Mouse (Mus musculus) intestine, embryonic 15.5 days (tissue): ENCODE data around the gene Gm10300. TPM values are rescaled to one million over a fixed set of nuclear protein-coding genes. Genes with fewer than 3 reads are reported as not detected.
A peak's percentile ranks its signal among the peaks of the same experiment; 100 is the strongest.

Experiments used
- ATAC-seq: fragments of 200-750 bp; cut with Nextera tagmentation; 2 replicates; pipeline ENCODE4 v1.8.0; 2017; ENCODE audit warnings: moderate TSS enrichment, moderate library complexity
- H3K27ac ChIP-seq: fragments of 300-500 bp; sonication (generic); 2 replicates; pipeline ENCODE4 v1.5.1; 2015; ENCODE audit warnings: mild to moderate bottlenecking, inconsistent platforms
- H3K27me3 ChIP-seq: fragments of 300-500 bp; sonication (generic); replicated peaks from 2 replicates; pipeline ENCODE4 v1.6.1; 2015; ENCODE audit warnings: inconsistent platforms
- H3K36me3 ChIP-seq: fragments of 300-500 bp; sonication (generic); 2 replicates; pipeline ENCODE4 v1.6.1; 2015; ENCODE audit warnings: inconsistent platforms
- H3K4me1 ChIP-seq: fragments of 300-500 bp; sonication (generic); replicated peaks from 2 replicates; pipeline ENCODE4 v1.6.1; 2015; ENCODE audit warnings: inconsistent platforms
- H3K4me2 ChIP-seq: fragments of 300-500 bp; sonication (generic); replicated peaks from 2 replicates; pipeline ENCODE4 v1.6.1; 2015; ENCODE audit warnings: mild to moderate bottlenecking, inconsistent platforms
- H3K4me3 ChIP-seq: fragments of 300-500 bp; sonication (generic); replicated peaks from 2 replicates; pipeline ENCODE4 v1.5.1; 2015; ENCODE audit warnings: inconsistent platforms
- H3K9ac ChIP-seq: fragments of 300-500 bp; sonication (generic); 2 replicates; pipeline ENCODE4 v1.6.1; 2015; ENCODE audit warnings: inconsistent platforms
- H3K9me3 ChIP-seq: fragments of 300-500 bp; sonication (generic); 2 replicates; pipeline ENCODE4 v1.6.1; 2016; ENCODE audit warnings: inconsistent platforms
- WGBS: fragments of 180-500 bp; shearing (Covaris S2); methylation state at CpG from one replicate; pipeline ENCODE4 v1.1.7; 2015; 5-methylcytosine and 5-hydroxymethylcytosine counted together
- polyA plus RNA-seq: library from polyadenylated mRNA; unstranded; fragments of >200 nt; fragmentation: Nextera tagmentation; extraction: Ambion mirVana; gene quantifications from 2 replicates; pipeline ENCODE4 v1.2.1, GENCODE M21; 2015

Gm10300 gene
- polyA plus RNA-seq, 1 experiment from 2014 or later, result 0.08 TPM

DNA sequence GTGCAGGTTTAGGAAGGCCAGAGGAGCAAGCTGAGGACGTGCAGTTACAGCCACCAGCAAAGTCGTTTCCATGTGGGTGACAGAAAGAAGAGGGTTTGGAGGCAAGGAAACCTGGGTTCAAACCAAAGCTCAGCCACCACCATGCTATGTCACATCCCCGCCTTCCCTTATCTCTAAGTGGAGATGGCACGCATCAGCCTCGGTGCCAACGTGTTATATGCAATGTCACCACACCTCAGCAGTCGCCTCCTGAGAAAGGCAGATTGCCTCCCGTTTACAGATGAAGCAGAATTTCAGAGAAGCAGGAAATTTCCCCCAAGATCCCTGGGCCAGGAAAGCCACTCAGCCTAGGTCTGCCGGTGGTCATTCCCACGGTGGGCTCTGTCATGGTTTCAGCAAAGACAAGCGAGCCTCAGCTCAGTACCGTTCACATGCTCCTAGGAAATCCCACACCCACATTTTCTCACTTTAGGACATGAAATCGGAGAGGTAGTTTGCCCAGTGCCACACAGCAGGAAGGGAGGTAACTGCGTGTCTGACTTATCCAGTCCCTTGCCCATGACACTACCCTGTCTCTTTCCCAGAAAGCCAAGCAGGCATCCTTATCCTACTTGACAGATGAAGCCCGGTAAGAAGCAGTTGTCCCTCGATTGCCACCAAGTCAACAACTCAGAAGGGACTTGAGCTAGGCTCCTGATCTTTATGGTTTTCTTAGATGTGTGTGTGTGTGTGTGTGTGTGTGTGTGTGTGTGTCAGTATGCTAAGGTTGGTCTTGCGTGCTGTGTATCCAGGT is 14.3 kb upstream of the Gm10300 start:
- ATAC-seq, result no peak
- 65% methylated on average over 17 of the region's 17 CpGs for WGBS
- H3K4me3 ChIP-seq, result no peak overlapping the region
- H3K4me2 ChIP-seq, result no peak overlapping the region
- no peaks in the 10 kb centered on the region for H3K36me3 ChIP-seq
- peaks cover 13% of the 10 kb centered on the region; the same call in 1 of the 2 replicates for H3K4me1 ChIP-seq
- H3K27ac ChIP-seq, result no peak overlapping the region
- H3K9ac ChIP-seq, result no peak overlapping the region
- H3K9me3 ChIP-seq, result no peaks in the 10 kb centered on the region
- no peaks in the 10 kb centered on the region for H3K27me3 ChIP-seq

- WGBS, result 57% methylated on average over 8 of the region's 8 CpGs
- H3K4me2 ChIP-seq, result no peak overlapping the region
- no peaks in the 10 kb centered on the region for H3K27me3 ChIP-seq
- H3K27ac ChIP-seq, result no peak overlapping the region
- no peak overlapping the region for H3K9ac ChIP-seq
- no peaks in the 10 kb centered on the region for H3K9me3 ChIP-seq
- H3K4me1 ChIP-seq, result peaks cover 21% of the 10 kb centered on the region; the same call in 1 of the 2 replicates
- no peak for ATAC-seq
- no peaks in the 10 kb centered on the region for H3K36me3 ChIP-seq
- H3K4me3 ChIP-seq, result no peak overlapping the region
Observed at GRCm38 (mm10) chr4:132062289-132062688, 12.2 kb upstream of the Gm10300 start.

- H3K4me2 ChIP-seq, result no peak overlapping the region
- no peaks in the 10 kb centered on the region for H3K9me3 ChIP-seq
- no peak overlapping the region for H3K4me3 ChIP-seq
- peak; percentile 52 for ATAC-seq
- no peak overlapping the region; the same call in 1 of the 2 replicates for H3K27ac ChIP-seq
- 56% methylated on average over 17 of the region's 17 CpGs for WGBS
- peaks cover 21% of the 10 kb centered on the region; the same call in 1 of the 2 replicates for H3K4me1 ChIP-seq
- H3K9ac ChIP-seq, result no peak overlapping the region
- no peaks in the 10 kb centered on the region for H3K36me3 ChIP-seq
- no peaks in the 10 kb centered on the region for H3K27me3 ChIP-seq
Observed at GRCm38 (mm10) chr4:132062934-132063884, 11.3 kb upstream of the Gm10300 start.

DNA sequence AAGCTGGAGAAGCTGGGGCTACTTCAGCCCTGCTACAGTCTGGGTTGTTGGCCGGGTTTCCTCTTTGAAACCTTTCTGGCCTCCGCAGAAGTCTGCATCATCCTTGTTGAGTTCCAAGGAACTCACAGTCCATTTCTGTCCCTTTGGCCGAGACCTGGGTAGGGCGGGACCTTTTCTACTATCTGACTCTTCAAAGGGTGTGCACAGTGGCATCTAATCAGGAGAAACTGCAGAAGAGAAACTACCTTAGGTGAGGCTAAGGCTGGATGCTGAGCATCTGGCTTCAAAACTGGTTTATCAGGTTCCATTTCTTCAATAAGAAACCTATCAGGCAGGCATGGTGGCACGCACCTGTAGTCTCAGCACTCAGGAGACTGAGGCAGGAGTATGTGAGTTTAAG is 9.9 kb upstream of the Gm10300 start:
- ATAC-seq, result peak; percentile 76
- Histone ChIP-seq H3K4me1 (peaks cover 21% of the 10 kb centered on the region; the same call in 1 of the 2 replicates), H3K27ac (peak overlapping the region; percentile 29; the same call in 1 of the 2 replicates), H3K9ac (no peak overlapping the region), H3K36me3 (no peaks in the 10 kb centered on the region), H3K4me2 (no peak overlapping the region), H3K27me3 (no peaks in the 10 kb centered on the region), H3K9me3 (no peaks in the 10 kb centered on the region), H3K4me3 (no peak overlapping the region)
- 61% methylated on average over 5 of the region's 5 CpGs for WGBS

GRCm38 (mm10) chr4:132065578-132065977 is 8.9 kb upstream of the Gm10300 start:
- Histone ChIP-seq H3K36me3 (no peaks in the 10 kb centered on the region), H3K9ac (no peak overlapping the region), H3K9me3 (no peaks in the 10 kb centered on the region), H3K4me3 (no peak overlapping the region), H3K4me2 (no peak overlapping the region), H3K27me3 (no peaks in the 10 kb centered on the region), H3K4me1 (peaks cover 21% of the 10 kb centered on the region; the same call in 1 of the 2 replicates), H3K27ac (no peak overlapping the region)
- ATAC-seq, result no peak
- WGBS, result 79% methylated on average over 3 of the region's 3 CpGs

DNA sequence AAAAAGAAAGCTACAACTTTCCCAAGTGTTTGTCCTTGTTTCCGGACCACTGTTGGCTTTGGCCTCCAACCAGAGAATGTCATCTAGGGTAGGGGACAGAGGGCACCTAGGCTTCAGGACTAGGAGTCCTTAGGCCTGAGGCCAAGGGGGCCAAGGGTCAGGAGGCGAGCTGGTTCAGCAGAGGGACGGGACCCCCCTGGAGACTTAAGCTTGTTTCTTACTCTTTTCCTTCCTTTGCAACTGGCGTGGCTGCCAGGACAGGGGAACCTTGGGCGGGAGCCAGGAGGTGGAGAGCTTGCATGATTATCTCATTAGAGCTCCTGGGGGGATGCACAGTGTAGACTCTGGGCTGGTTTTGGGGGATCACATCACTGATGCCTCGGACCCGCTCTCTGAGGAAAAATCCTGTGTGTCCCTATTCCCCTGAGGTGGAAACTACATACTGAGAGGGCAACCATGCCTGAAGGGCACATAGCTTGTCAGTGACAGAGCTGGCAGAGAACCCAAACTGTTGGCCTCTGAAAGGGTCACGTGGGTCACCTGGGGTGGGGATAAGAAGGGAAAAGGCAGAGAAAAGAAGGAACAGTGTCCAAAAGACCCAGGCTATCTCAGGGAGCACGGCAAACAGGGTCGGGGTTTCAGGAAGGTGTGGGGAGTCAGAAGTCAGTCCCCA is 8.3 kb upstream of the Gm10300 start:
- no peaks in the 10 kb centered on the region for H3K9me3 ChIP-seq
- H3K27ac ChIP-seq, result no peak overlapping the region
- 68% methylated on average over 10 of the region's 10 CpGs for WGBS
- H3K36me3 ChIP-seq, result no peaks in the 10 kb centered on the region
- H3K27me3 ChIP-seq, result no peaks in the 10 kb centered on the region
- H3K9ac ChIP-seq, result no peak overlapping the region
- no peak overlapping the region for H3K4me3 ChIP-seq
- no peak for ATAC-seq
- peaks cover 21% of the 10 kb centered on the region; the same call in 1 of the 2 replicates for H3K4me1 ChIP-seq
- no peak overlapping the region for H3K4me2 ChIP-seq

GRCm38 (mm10) chr4:132067112-132067937 is 7.2 kb upstream of the Gm10300 start:
- no peak overlapping the region for H3K27ac ChIP-seq
- no peak for ATAC-seq

DNA sequence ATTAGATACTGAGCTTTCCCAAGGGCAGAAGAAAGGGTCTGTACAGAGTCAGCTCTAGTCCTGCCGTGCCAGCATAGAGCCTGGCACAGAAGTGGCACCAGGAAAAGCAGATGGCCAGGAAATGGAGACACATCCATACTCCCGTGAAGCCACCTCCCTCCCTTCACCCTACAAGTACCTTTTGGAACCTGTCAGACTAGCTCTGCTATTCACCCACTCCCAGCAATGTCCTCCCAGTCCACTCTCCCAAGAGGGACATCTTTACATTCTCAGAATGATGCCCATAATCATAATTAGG is 6.6 kb upstream of the Gm10300 start:
- H3K27ac ChIP-seq, result no peak overlapping the region

More at GRCm38 (mm10) chr4:132067112-132067937, 7.2 kb upstream of the Gm10300 start:
- H3K9me3 ChIP-seq, result no peaks in the 10 kb centered on the region
- no peaks in the 10 kb centered on the region for H3K27me3 ChIP-seq
- H3K4me1 ChIP-seq, result peaks cover 21% of the 10 kb centered on the region; the same call in 1 of the 2 replicates
- H3K9ac ChIP-seq, result no peak overlapping the region
- H3K36me3 ChIP-seq, result no peaks in the 10 kb centered on the region
- WGBS, result 78% methylated on average over 14 of the region's 14 CpGs
- no peak overlapping the region for H3K4me2 ChIP-seq
- H3K4me3 ChIP-seq, result no peak overlapping the region

GRCm38 (mm10) chr4:132071674-132072073 is 2.8 kb upstream of the Gm10300 start:
- no peak overlapping the region for H3K4me2 ChIP-seq
- H3K27ac ChIP-seq, result no peak overlapping the region
- no peak for ATAC-seq
- 96% methylated on average over 2 of the region's 2 CpGs for WGBS
- no peaks in the 10 kb centered on the region for H3K27me3 ChIP-seq
- H3K4me1 ChIP-seq, result 0 out of 2 replicates have a peak, but pooled peaks cover 4% of the 10 kb centered on the region
- no peak overlapping the region for H3K9ac ChIP-seq
- H3K36me3 ChIP-seq, result no peaks in the 10 kb centered on the region
- H3K9me3 ChIP-seq, result no peaks in the 10 kb centered on the region
- no peak overlapping the region for H3K4me3 ChIP-seq

More for the DNA sequence above, 6.6 kb upstream of the Gm10300 start:
- Histone ChIP-seq H3K27me3 (no peaks in the 10 kb centered on the region), H3K9ac (no peak overlapping the region), H3K36me3 (no peaks in the 10 kb centered on the region), H3K4me3 (no peak overlapping the region), H3K4me1 (peaks cover 21% of the 10 kb centered on the region; the same call in 1 of the 2 replicates), H3K9me3 (no peaks in the 10 kb centered on the region), H3K4me2 (no peak overlapping the region)
- WGBS, result 49% methylated on average over 2 of the region's 2 CpGs
- ATAC-seq, result no peak

DNA sequence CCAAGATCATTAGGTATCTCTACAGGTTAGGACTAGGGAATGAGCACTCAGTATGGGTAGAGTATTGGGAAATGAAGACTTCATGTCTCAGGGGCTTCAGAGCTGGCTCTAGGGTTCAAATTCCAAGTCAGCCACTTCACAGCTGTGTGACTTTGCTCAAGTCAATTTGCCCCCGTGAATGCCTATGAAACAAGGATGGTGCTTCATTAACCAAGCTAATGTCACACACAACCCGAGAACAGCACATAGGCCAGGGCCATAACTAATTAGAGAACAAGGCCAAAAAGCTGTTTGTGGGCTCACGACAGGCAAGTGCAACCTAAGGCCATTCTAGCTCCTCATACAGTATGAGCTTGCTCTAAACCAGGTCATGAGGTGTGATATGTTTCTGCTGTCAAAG is 2.3 kb upstream of the Gm10300 start:
- 79% methylated on average over 3 of the region's 3 CpGs for WGBS
- H3K4me1 ChIP-seq, result 0 out of 2 replicates have a peak, but pooled peaks cover 4% of the 10 kb centered on the region

DNA sequence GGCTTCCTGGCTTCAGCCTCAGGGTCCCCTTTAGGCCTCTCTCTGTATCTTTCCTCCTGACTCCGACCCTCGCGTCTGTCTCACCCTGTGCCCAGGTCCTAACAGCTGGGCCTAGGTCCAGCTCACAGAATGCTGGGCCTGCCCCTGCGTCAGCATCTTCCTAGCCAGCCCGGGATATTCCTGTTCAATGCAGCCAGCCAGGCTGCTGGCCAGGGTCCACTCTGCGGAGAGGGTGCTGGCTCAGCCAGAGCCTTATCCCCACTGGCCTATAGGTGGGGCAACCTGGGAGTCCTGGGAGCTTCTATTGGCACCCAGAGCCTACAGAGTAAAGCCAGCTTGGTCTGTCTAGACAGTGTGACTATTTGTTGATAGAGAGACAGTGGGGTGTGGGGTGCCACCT is 1.6 kb upstream of the Gm10300 start:
- Histone ChIP-seq H3K4me1 (0 out of 2 replicates have a peak, but pooled peaks cover 4% of the 10 kb centered on the region), H3K4me2 (peak overlapping the region; percentile 96; the same call in 1 of the 2 replicates), H3K4me3 (no peak overlapping the region; the same call in 1 of the 2 replicates)

More for the DNA sequence above, 2.3 kb upstream of the Gm10300 start:
- Histone ChIP-seq H3K27ac (no peak overlapping the region), H3K27me3 (no peaks in the 10 kb centered on the region), H3K4me3 (no peak overlapping the region), H3K4me2 (no peak overlapping the region), H3K36me3 (no peaks in the 10 kb centered on the region), H3K9me3 (no peaks in the 10 kb centered on the region), H3K9ac (no peak overlapping the region)
- no peak for ATAC-seq

More for the DNA sequence above, 1.6 kb upstream of the Gm10300 start:
- Histone ChIP-seq H3K9me3 (no peaks in the 10 kb centered on the region), H3K27ac (no peak overlapping the region), H3K36me3 (no peaks in the 10 kb centered on the region), H3K27me3 (no peaks in the 10 kb centered on the region), H3K9ac (no peak overlapping the region)
- WGBS, result 71% methylated on average over 6 of the region's 6 CpGs
- no peak for ATAC-seq
